Mouse (Mus musculus): ENCODE measurements around the gene Ywhag.

- TF ChIP-seq CTCF (IDR thresholded peaks at IDR 0.05; ENCODE audit: control insufficient read depth, insufficient read depth, low read length) (no peak), POLR2A (IDR thresholded peaks at IDR 0.05; ENCODE audit: borderline replicate concordance, control insufficient read depth, low read depth, low read length) (no peak)
Measured at GRCm38 (mm10) chr5:135884641-135885040, 49.8 kb downstream of the Ywhag start.
